Mouse (Mus musculus): ENCODE data around the gene Rnf130. TPM values are rescaled to one million over a fixed set of nuclear protein-coding genes. Genes with fewer than 3 reads are reported as not detected.

Gene Rnf130
- 89.3 and 89.9 TPM in 2 replicates for polyA plus RNA-seq (2014; fragmentation: Nextera tagmentation; extraction: Ambion mirVana)

- H3K27ac ChIP-seq (replicated peaks; ENCODE audit: low read depth, low read length) = peak within 1 kb of the TSS; percentile 70
- peaks cover 10% of the 10 kb centered on the region; the same call in 1 of the 2 replicates for H3K4me1 ChIP-seq (ENCODE audit: control insufficient read depth, insufficient read depth, low read length)
- no peaks in the 10 kb centered on the region for H3K9me3 ChIP-seq (ENCODE audit: control insufficient read depth, low read length)
- no peaks in the 10 kb centered on the region for H3K36me3 ChIP-seq (ENCODE audit: control insufficient read depth, insufficient read depth, low read length)
- peak; percentile 97 for DNase-seq (ENCODE audit: low spot score)
- under 1% methylated on average over 89 of the region's 129 CpGs for WGBS
- peak within 1 kb of the TSS; percentile 86 for H3K4me3 ChIP-seq (ENCODE audit: low read depth, low read length)
- H3K9ac ChIP-seq (ENCODE audit: low read length) = peak within 1 kb of the TSS; percentile 97
- H3K27me3 ChIP-seq (ENCODE audit: control insufficient read depth, insufficient read depth, low read length) = no peaks in the 10 kb centered on the region
- ATAC-seq (ENCODE audit: insufficient number of reproducible peaks, low FRiP score, low TSS enrichment, low read depth) = peak; percentile 90
- H3K4me2 ChIP-seq (ENCODE audit: low read depth, severe bottlenecking) = peak within 1 kb of the TSS; percentile 38
Observed at GRCm38 (mm10) chr11:50024833-50025720, at the start of gene Rnf130. Gene Rnf130 (plus strand): TSS chr11:50025346.

DNA sequence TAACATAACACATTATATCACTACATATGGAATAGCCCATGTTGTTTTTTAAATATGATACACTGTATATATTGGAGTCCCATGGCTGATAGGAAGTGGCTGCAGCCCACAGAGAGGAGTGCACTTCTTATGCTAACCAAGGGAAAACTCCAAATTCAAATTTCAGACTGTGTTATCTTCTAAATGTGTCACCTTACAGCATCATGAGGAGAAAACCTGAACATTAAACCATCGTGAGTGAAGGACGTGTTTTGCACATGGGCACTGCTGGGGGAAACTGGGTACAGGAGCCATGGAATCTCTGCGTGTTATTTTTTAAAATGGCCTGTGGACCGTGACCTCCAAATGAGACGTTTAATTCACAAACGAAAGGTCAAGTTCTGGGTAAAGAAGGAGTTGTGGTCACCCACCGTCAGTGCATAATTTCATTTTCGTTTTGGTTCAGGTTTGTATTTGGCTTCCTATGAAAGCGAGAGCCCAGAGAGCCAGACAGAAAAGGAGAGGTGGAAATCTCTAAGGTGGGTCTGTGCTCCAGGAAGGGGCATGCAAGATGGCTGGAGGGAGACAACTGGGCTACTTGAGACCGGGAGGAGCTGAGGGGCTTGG is 47.1 kb upstream of the Rnf130 start:
- no peaks in the 10 kb centered on the region for H3K27me3 ChIP-seq (ENCODE audit: control insufficient read depth, insufficient read depth, low read length)
- H3K4me3 ChIP-seq (ENCODE audit: low read depth, low read length) = no peak overlapping the region
- no peaks in the 10 kb centered on the region for H3K9me3 ChIP-seq (ENCODE audit: control insufficient read depth, low read length)
- no peak for ATAC-seq (ENCODE audit: insufficient number of reproducible peaks, low FRiP score, low TSS enrichment, low read depth)
- H3K4me1 ChIP-seq (ENCODE audit: control insufficient read depth, insufficient read depth, low read length) = no peaks in the 10 kb centered on the region
- H3K4me2 ChIP-seq (ENCODE audit: low read depth, severe bottlenecking) = no peak overlapping the region
- WGBS = 86% methylated on average over 10 of the region's 10 CpGs
- H3K36me3 ChIP-seq (ENCODE audit: control insufficient read depth, insufficient read depth, low read length) = no peaks in the 10 kb centered on the region
- no peak overlapping the region for H3K27ac ChIP-seq (replicated peaks; ENCODE audit: low read depth, low read length)
- DNase-seq (ENCODE audit: low spot score) = no peak
- H3K9ac ChIP-seq (ENCODE audit: low read length) = no peak overlapping the region

DNA sequence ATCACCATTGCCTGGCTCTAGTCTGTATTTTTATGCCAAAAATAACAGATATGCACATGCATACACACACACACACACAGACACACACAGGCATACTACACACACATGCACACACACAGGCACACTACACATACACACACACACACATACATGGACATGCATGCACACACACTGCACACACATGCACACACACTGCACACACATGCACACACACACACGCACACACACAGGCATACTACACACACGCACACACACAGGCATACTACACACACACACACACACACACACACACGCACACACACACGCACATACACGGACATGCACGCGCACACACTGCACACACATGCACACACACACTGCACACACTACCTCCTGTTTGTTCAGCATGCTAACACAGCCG is 46.2 kb upstream of the Rnf130 start:
- Histone ChIP-seq H3K9me3 (ENCODE audit: control insufficient read depth, low read length) (no peaks in the 10 kb centered on the region), H3K27ac (replicated peaks; ENCODE audit: low read depth, low read length) (no peak overlapping the region), H3K27me3 (ENCODE audit: control insufficient read depth, insufficient read depth, low read length) (no peaks in the 10 kb centered on the region), H3K4me1 (ENCODE audit: control insufficient read depth, insufficient read depth, low read length) (no peaks in the 10 kb centered on the region), H3K4me2 (ENCODE audit: low read depth, severe bottlenecking) (no peak overlapping the region), H3K9ac (ENCODE audit: low read length) (no peak overlapping the region), H3K4me3 (ENCODE audit: low read depth, low read length) (no peak overlapping the region), H3K36me3 (ENCODE audit: control insufficient read depth, insufficient read depth, low read length) (no peaks in the 10 kb centered on the region)
- no peak for ATAC-seq (ENCODE audit: insufficient number of reproducible peaks, low FRiP score, low TSS enrichment, low read depth)
- DNase-seq (ENCODE audit: low spot score) = no peak
- 93% methylated on average over 8 of the region's 8 CpGs for WGBS

- ATAC-seq (ENCODE audit: insufficient number of reproducible peaks, low FRiP score, low TSS enrichment, low read depth) (no peak), DNase-seq (ENCODE audit: low spot score) (no peak)
- Histone ChIP-seq H3K4me2 (ENCODE audit: low read depth, severe bottlenecking) (no peak overlapping the region), H3K9me3 (ENCODE audit: control insufficient read depth, low read length) (no peaks in the 10 kb centered on the region), H3K4me1 (ENCODE audit: control insufficient read depth, insufficient read depth, low read length) (no peaks in the 10 kb centered on the region), H3K4me3 (ENCODE audit: low read depth, low read length) (no peak overlapping the region), H3K27me3 (ENCODE audit: control insufficient read depth, insufficient read depth, low read length) (no peaks in the 10 kb centered on the region), H3K27ac (replicated peaks; ENCODE audit: low read depth, low read length) (no peak overlapping the region), H3K9ac (ENCODE audit: low read length) (no peak overlapping the region), H3K36me3 (ENCODE audit: control insufficient read depth, insufficient read depth, low read length) (no peaks in the 10 kb centered on the region)
- 67% methylated on average over 6 of the region's 6 CpGs for WGBS
Observed at GRCm38 (mm10) chr11:49980681-49981235, 44.4 kb upstream of the Rnf130 start.

DNA sequence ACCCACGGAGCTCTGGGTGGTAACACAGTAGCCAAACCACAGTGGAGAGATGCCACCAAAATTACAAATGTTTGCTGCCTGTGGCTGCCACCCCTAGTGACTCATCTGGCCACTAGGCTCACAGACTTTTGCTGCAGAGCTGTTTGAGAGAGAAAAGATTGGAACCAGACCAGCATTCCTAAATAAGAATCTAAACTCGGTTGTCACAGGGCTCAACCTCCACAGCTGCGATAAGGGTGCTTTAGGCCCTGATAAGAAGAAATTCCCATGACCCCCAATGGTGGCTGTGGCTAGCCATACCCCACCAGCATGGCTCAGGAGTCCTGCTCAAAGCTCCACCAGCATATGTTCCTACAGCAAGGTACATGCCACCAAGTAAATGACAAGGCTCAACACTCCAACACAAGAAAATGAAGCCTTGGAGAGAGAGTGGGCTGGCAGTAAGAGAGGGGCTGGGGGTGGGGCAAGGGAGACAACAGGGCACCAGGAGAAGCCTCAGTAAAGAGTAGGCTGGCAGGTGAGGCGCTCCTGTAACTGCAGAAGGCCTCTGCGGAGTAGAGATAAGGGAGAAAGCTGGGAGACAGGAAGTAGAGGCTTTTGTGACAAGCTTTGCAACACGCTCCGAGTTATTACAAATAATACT is 43.7 kb upstream of the Rnf130 start:
- Histone ChIP-seq H3K4me1 (ENCODE audit: control insufficient read depth, insufficient read depth, low read length) (no peaks in the 10 kb centered on the region), H3K36me3 (ENCODE audit: control insufficient read depth, insufficient read depth, low read length) (no peaks in the 10 kb centered on the region), H3K27ac (replicated peaks; ENCODE audit: low read depth, low read length) (no peak overlapping the region), H3K4me3 (ENCODE audit: low read depth, low read length) (no peak overlapping the region), H3K9ac (ENCODE audit: low read length) (no peak overlapping the region), H3K4me2 (ENCODE audit: low read depth, severe bottlenecking) (no peak overlapping the region), H3K27me3 (ENCODE audit: control insufficient read depth, insufficient read depth, low read length) (no peaks in the 10 kb centered on the region), H3K9me3 (ENCODE audit: control insufficient read depth, low read length) (no peaks in the 10 kb centered on the region)
- DNase-seq (ENCODE audit: low spot score) (no peak), ATAC-seq (ENCODE audit: insufficient number of reproducible peaks, low FRiP score, low TSS enrichment, low read depth) (no peak)
- WGBS = 84% methylated on average over 7 of the region's 7 CpGs

DNA sequence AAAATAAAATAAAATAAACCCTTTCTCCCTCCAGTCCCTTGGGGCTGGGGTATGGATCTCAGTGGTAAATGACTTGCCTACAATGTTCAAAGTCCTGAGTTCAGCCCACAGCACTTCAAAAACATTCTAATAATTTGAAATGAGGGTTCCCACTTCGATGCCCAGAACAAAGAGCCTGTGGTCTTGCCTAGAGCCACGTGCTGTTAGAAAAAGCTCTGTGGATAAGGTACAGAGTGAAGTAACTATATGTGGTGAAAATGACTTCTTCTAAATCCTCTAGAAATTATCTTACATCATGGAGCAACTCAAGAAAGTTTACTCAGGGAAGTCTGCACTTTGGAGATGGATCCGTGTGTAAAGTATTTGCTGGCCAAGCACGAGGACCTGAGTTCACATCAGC is 43.1 kb upstream of the Rnf130 start:
- Histone ChIP-seq H3K9me3 (ENCODE audit: control insufficient read depth, low read length) (no peaks in the 10 kb centered on the region), H3K36me3 (ENCODE audit: control insufficient read depth, insufficient read depth, low read length) (no peaks in the 10 kb centered on the region), H3K27me3 (ENCODE audit: control insufficient read depth, insufficient read depth, low read length) (no peaks in the 10 kb centered on the region), H3K4me3 (ENCODE audit: low read depth, low read length) (no peak overlapping the region), H3K4me1 (ENCODE audit: control insufficient read depth, insufficient read depth, low read length) (no peaks in the 10 kb centered on the region), H3K9ac (ENCODE audit: low read length) (no peak overlapping the region), H3K4me2 (ENCODE audit: low read depth, severe bottlenecking) (no peak overlapping the region), H3K27ac (replicated peaks; ENCODE audit: low read depth, low read length) (no peak overlapping the region)
- WGBS = 84% methylated on average over 4 of the region's 4 CpGs
- no peak for DNase-seq (ENCODE audit: low spot score)
- no peak for ATAC-seq (ENCODE audit: insufficient number of reproducible peaks, low FRiP score, low TSS enrichment, low read depth)

GRCm38 (mm10) chr11:49982881-49983280 is 42.3 kb upstream of the Rnf130 start:
- 56% methylated on average over 4 of the region's 4 CpGs for WGBS
- no peaks in the 10 kb centered on the region for H3K9me3 ChIP-seq (ENCODE audit: control insufficient read depth, low read length)
- no peak overlapping the region for H3K27ac ChIP-seq (replicated peaks; ENCODE audit: low read depth, low read length)
- no peak overlapping the region for H3K4me2 ChIP-seq (ENCODE audit: low read depth, severe bottlenecking)
- DNase-seq (ENCODE audit: low spot score) (no peak), ATAC-seq (ENCODE audit: insufficient number of reproducible peaks, low FRiP score, low TSS enrichment, low read depth) (no peak)
- H3K27me3 ChIP-seq (ENCODE audit: control insufficient read depth, insufficient read depth, low read length) = no peaks in the 10 kb centered on the region
- H3K4me1 ChIP-seq (ENCODE audit: control insufficient read depth, insufficient read depth, low read length) = no peaks in the 10 kb centered on the region
- no peaks in the 10 kb centered on the region for H3K36me3 ChIP-seq (ENCODE audit: control insufficient read depth, insufficient read depth, low read length)
- no peak overlapping the region for H3K9ac ChIP-seq (ENCODE audit: low read length)
- H3K4me3 ChIP-seq (ENCODE audit: low read depth, low read length) = no peak overlapping the region

DNA sequence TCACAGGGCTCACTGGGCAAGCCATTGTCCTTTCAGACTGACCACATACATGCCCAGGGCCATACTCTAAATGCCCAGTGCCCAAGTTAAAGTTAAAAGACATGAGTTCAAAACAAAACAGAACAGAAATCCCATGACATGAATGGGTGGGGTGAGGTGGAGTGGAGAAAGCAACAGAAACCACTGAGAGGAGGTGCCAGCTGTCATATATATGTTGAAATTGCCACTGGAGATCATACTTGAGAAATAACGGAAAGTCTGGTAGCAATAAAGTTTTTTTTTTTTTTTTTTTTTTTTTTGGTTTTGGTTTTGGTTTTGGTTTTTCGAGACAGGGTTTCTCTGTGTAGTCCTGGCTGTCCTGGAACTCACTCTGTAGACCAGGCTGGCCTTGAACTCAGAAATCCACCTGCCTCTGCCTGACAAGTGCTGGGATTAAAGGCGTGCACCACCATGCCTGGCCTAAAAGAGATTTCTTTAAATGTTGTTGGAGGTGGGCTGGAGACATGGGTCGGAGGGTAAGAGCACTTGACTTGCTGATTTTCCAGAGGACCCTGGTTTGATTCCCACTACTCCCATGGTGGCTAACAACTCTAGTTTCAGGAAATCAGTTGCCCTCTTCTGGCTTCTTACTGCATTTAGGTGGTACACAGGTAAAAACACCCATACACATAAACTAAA is 41.1 kb upstream of the Rnf130 start:
- WGBS = 81% methylated on average over 4 of the region's 4 CpGs
- no peak overlapping the region for H3K4me2 ChIP-seq (ENCODE audit: low read depth, severe bottlenecking)
- no peaks in the 10 kb centered on the region for H3K27me3 ChIP-seq (ENCODE audit: control insufficient read depth, insufficient read depth, low read length)
- H3K4me3 ChIP-seq (ENCODE audit: low read depth, low read length) = no peak overlapping the region
- H3K27ac ChIP-seq (replicated peaks; ENCODE audit: low read depth, low read length) = no peak overlapping the region
- H3K4me1 ChIP-seq (ENCODE audit: control insufficient read depth, insufficient read depth, low read length) = no peaks in the 10 kb centered on the region
- ATAC-seq (ENCODE audit: insufficient number of reproducible peaks, low FRiP score, low TSS enrichment, low read depth) (no peak), DNase-seq (ENCODE audit: low spot score) (no peak)
- no peaks in the 10 kb centered on the region for H3K36me3 ChIP-seq (ENCODE audit: control insufficient read depth, insufficient read depth, low read length)
- H3K9ac ChIP-seq (ENCODE audit: low read length) = no peak overlapping the region
- H3K9me3 ChIP-seq (ENCODE audit: control insufficient read depth, low read length) = no peaks in the 10 kb centered on the region

Measured in limb, embryonic 11.5 days (tissue).